Mouse (Mus musculus): ENCODE measurements around the gene Gm20388. TPM values are rescaled to one million over a fixed set of nuclear protein-coding genes. Genes with fewer than 3 reads are reported as not detected.

Gene Gm20388
- polyA plus RNA-seq, 1 experiment, result 0.36 TPM

DNA sequence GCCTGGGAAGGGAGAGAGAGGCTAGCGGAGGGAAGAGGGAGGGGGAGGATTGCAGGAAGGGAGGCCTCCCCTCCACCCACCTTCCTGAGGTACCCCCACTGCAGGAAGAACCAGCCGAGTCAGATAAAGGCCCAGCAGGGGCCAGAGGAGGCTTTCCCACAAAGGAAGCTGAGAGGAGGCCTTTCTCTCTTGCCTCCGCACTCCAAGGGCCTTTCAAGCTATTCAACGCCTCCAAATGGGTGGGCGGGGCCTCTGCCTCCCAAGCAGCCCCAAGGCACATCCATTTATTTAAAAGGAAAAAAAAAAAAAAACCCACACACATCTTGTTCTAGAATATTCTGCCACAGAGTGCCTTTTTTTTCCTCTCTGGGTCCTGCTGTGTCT is 424.2 kb downstream of the Gm20388 start:
- peaks cover 6% of the 10 kb centered on the region for H3K9me3 ChIP-seq (ENCODE audit: control insufficient read depth, low read length)
- no peak overlapping the region for H3K4me3 ChIP-seq (replicated peaks)
- H3K36me3 ChIP-seq (ENCODE audit: control insufficient read depth), result no peaks in the 10 kb centered on the region
- no peak for TF ChIP-seq GATA1 (IDR thresholded peaks at IDR 0.05; ENCODE audit: low read length)
- TF ChIP-seq TAL1 (IDR thresholded peaks at IDR 0.05; ENCODE audit: low read length), result no peak
- peaks cover 52% of the 10 kb centered on the region for H3K4me1 ChIP-seq (ENCODE audit: control insufficient read depth)
- H3K27me3 ChIP-seq (ENCODE audit: control insufficient read depth), result peaks cover 21% of the 10 kb centered on the region

DNA sequence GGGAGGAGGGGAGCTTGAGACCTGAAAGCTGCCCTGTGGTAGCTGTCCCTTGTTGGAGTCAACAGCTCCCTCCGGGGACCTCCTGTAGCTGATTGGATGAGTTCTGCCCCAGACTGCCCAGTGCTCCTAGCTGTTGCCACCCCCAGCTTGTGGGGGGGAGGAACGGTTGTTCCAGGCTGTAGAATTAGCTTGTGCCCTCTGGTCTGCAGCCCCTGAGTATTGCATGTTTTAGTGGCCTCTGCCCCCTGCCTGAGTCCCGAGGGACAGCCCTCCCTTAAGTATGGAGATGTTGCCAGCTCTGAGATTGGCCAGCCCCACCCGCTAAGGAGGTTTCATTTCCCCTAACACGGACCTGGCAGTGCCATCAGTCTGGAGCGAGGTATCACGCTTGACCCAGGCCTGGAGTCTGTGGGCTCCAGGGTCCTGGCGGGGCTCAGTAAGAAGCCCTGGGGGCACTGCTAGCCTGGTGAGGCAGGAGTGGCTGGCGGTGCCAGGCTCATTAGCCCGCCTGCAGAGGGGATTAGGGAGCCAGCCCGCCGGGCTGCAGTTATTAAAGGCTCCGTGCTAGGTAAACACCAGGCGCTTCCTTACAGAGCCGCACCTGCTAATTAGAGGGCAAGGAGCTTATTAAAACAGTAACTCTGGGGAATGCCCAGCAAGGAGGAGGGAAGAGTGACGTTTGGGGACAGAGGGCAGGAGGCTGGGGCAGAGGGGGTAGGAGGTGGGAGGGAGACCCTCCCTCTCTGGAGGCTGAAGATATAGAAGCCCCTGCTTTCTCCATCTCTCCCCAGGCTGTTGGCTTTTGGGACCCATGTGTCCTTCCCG is 424.8 kb downstream of the Gm20388 start:
- Histone ChIP-seq H3K27me3 (ENCODE audit: control insufficient read depth) (peaks cover 21% of the 10 kb centered on the region), H3K36me3 (ENCODE audit: control insufficient read depth) (no peaks in the 10 kb centered on the region), H3K9me3 (ENCODE audit: control insufficient read depth, low read length) (peaks cover 6% of the 10 kb centered on the region), H3K4me1 (ENCODE audit: control insufficient read depth) (peaks cover 52% of the 10 kb centered on the region), H3K4me3 (replicated peaks) (peak overlapping the region; percentile 44)
- no peak for TF ChIP-seq GATA1 (IDR thresholded peaks at IDR 0.05; ENCODE audit: low read length)
- TF ChIP-seq TAL1 (IDR thresholded peaks at IDR 0.05; ENCODE audit: low read length), result no peak

DNA sequence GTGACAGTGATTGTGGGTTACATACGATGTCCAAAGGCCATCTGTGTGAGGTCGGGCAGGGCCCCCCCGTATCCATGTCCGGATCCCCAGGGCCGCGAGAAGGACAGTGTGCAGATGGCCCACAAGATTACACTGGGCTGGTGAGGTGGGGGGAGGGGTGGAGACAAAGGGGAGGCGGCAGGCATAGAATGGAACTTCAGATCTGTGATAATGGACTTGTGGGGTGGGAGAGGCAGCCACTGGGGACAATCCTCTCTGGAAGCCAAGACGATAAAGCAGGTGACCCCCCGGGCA is 425.4 kb downstream of the Gm20388 start:
- Histone ChIP-seq H3K36me3 (ENCODE audit: control insufficient read depth) (no peaks in the 10 kb centered on the region), H3K4me1 (ENCODE audit: control insufficient read depth) (peaks cover 54% of the 10 kb centered on the region), H3K9me3 (ENCODE audit: control insufficient read depth, low read length) (peaks cover 6% of the 10 kb centered on the region), H3K4me3 (replicated peaks) (peak overlapping the region; percentile 44), H3K27me3 (ENCODE audit: control insufficient read depth) (peaks cover 21% of the 10 kb centered on the region)
- no peak for TF ChIP-seq GATA1 (IDR thresholded peaks at IDR 0.05; ENCODE audit: low read length)
- no peak for TF ChIP-seq TAL1 (IDR thresholded peaks at IDR 0.05; ENCODE audit: low read length)

DNA sequence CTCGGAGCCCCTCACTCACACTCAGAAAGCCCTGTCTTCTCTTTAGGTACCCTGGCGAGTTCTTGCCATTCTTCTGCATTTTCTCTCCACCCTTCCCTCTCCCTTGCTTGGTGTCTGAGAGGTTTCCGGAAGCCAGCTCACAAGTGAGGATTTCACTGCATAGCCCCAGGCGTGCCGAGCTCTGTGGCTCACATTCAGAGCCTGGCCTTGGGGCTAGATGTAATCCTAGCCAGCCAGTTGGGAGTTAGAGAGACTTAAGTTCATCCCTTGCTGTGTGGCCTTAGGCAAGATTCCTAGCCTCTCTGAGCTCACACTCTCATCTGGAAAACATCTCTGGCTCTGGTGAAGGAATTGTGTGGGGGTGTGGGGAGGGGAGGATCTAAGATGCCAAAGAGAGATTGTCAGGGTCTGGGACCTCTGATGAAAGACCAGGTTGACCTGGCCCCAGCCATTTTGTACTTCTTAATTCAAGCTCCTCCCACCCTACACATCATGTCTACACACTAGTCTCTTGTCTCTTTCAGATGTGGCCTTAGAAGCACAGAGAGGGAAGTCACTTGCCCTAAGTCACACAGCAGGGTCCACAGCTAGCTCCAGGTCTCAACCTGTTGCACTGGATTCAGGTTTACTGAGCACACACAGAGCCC is 426.4 kb downstream of the Gm20388 start:
- peaks cover 6% of the 10 kb centered on the region for H3K9me3 ChIP-seq (ENCODE audit: control insufficient read depth, low read length)
- TF ChIP-seq GATA1 (IDR thresholded peaks at IDR 0.05; ENCODE audit: low read length) (no peak), TAL1 (IDR thresholded peaks at IDR 0.05; ENCODE audit: low read length) (no peak)
- H3K27me3 ChIP-seq (ENCODE audit: control insufficient read depth), result peaks cover 21% of the 10 kb centered on the region
- peaks cover 55% of the 10 kb centered on the region for H3K4me1 ChIP-seq (ENCODE audit: control insufficient read depth)
- H3K4me3 ChIP-seq (replicated peaks), result no peak overlapping the region
- H3K36me3 ChIP-seq (ENCODE audit: control insufficient read depth), result no peaks in the 10 kb centered on the region

DNA sequence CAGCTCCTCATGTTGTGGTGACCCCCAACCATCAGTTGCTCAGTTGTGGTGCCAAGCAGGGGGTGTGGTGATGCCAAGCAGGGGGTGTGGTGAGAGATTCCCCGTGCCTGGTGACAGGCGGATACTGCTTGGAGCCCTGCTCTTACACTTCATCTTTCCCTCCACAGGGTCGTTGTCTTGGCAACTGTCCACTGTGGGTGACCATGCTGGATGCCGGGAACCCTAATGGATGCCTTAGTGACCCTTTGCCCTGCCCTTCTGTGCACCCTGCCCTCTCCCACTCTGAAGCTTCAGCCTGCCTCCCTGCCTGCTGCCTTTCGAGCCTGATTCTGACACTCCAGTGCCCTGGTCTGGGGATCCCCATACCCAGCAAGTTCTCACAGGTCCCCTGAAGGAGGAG is 427.0 kb downstream of the Gm20388 start:
- no peak for TF ChIP-seq TAL1 (IDR thresholded peaks at IDR 0.05; ENCODE audit: low read length)
- TF ChIP-seq GATA1 (IDR thresholded peaks at IDR 0.05; ENCODE audit: low read length), result no peak
- Histone ChIP-seq H3K4me1 (ENCODE audit: control insufficient read depth) (peaks cover 56% of the 10 kb centered on the region), H3K27me3 (ENCODE audit: control insufficient read depth) (peaks cover 21% of the 10 kb centered on the region), H3K36me3 (ENCODE audit: control insufficient read depth) (no peaks in the 10 kb centered on the region), H3K9me3 (ENCODE audit: control insufficient read depth, low read length) (peaks cover 6% of the 10 kb centered on the region), H3K4me3 (replicated peaks) (no peak overlapping the region)

DNA sequence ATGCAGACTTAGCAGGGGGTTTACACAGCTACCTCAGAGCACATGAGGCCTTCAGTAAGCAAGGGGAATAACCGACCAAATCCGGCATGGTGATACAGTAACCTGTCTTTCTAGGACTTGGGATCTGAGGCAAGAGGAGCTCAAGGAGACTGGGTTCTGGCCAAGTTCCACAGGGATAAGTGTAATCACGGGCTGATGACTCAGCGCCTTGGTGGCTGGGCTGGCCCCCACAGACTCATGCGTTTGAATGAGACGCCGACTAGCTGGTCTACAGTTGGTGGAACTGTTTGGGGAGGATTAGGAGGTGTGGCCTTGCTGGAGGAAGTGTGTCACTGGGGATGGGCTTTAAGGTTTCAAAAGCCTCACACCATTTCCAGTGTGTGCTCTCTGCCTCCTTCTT is 428.0 kb downstream of the Gm20388 start:
- TF ChIP-seq GATA1 (IDR thresholded peaks at IDR 0.05; ENCODE audit: low read length) (no peak), TAL1 (IDR thresholded peaks at IDR 0.05; ENCODE audit: low read length) (no peak)
- Histone ChIP-seq H3K36me3 (ENCODE audit: control insufficient read depth) (no peaks in the 10 kb centered on the region), H3K4me3 (replicated peaks) (no peak overlapping the region), H3K9me3 (ENCODE audit: control insufficient read depth, low read length) (peaks cover 6% of the 10 kb centered on the region), H3K27me3 (ENCODE audit: control insufficient read depth) (peaks cover 21% of the 10 kb centered on the region), H3K4me1 (ENCODE audit: control insufficient read depth) (peaks cover 58% of the 10 kb centered on the region)

DNA sequence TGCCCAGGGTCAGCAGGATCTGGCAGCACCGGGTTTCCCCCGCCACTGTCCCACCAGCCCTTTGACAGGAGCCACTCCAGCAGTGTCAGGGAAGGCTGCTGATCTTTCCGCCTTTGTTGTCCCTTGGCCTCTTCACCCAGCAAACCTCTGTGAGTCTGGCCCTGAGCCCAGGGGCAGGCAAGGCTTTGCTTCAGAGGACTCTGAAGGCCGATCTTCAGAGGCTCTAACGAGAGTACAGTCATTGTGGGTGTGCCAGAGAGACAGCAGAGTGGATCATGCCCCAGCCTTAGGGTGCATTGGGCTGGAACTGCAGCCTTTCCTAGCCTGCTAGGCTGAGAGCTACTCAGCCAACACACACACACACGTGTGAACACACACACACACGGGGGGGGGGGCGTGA is 429.1 kb downstream of the Gm20388 start:
- H3K9me3 ChIP-seq (ENCODE audit: control insufficient read depth, low read length), result peaks cover 6% of the 10 kb centered on the region
- peaks cover 19% of the 10 kb centered on the region for H3K27me3 ChIP-seq (ENCODE audit: control insufficient read depth)
- peaks cover 59% of the 10 kb centered on the region for H3K4me1 ChIP-seq (ENCODE audit: control insufficient read depth)
- no peak overlapping the region for H3K4me3 ChIP-seq (replicated peaks)
- H3K36me3 ChIP-seq (ENCODE audit: control insufficient read depth), result no peaks in the 10 kb centered on the region
- TF ChIP-seq TAL1 (IDR thresholded peaks at IDR 0.05; ENCODE audit: low read length) (no peak), GATA1 (IDR thresholded peaks at IDR 0.05; ENCODE audit: low read length) (no peak)

DNA sequence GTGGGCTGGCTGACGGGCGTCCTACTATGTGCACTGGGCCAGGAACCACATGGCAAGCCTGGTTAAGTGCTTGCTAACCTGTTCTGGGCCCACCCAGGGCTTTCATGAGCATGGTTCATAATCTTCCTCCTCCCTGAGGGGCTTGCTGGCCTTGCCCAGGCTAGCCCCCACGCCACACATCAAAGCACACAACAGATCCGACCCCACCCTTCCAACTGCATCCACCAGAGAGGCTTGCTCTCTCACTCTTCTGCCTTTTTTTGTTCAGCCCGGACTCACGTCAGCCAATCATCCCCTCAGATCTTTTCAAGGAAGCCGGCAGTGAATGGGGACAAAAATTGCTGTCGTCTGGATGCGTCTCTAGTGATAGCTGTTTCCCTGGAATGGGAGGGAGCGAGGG is 430.5 kb downstream of the Gm20388 start:
- Histone ChIP-seq H3K4me3 (replicated peaks) (no peak overlapping the region), H3K4me1 (ENCODE audit: control insufficient read depth) (peaks cover 45% of the 10 kb centered on the region), H3K36me3 (ENCODE audit: control insufficient read depth) (no peaks in the 10 kb centered on the region), H3K27me3 (ENCODE audit: control insufficient read depth) (peaks cover 12% of the 10 kb centered on the region), H3K9me3 (ENCODE audit: control insufficient read depth, low read length) (peaks cover 13% of the 10 kb centered on the region)
- TF ChIP-seq TAL1 (IDR thresholded peaks at IDR 0.05; ENCODE audit: low read length) (no peak), GATA1 (IDR thresholded peaks at IDR 0.05; ENCODE audit: low read length) (no peak)

DNA sequence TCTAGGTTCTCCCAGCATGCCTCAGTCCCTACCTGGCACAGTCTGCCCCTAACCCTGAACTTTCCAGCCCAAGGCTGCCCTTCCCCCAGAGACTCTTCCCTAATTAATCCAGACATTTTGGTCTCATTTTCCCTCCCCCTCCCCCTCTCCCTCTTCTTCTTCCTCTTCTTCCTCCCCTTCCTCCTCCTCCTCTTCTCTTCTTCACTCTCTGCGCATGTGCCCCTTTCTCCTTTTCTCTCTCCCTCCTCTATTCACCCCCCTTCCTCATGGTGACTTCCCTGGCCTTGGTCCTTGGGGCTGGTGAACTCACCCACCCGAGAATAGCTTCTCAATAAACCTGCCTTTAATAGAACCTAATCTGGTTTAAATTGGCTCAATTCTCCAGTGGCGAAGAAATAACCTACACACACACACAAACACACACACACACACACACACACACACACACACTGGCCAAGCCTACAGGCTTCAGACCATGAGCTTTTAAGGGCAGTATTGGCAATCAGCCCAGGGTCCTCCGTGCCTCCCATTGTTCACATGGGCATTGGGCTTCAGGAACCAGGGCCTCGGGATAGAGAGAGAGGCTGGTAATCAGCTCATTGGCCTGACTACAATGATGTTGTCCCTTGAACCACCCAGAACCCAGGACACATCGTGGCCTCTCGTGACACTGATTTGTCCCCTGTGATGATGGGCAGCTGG is 432.4 kb downstream of the Gm20388 start:
- H3K4me3 ChIP-seq (replicated peaks), result no peak overlapping the region

More for the DNA sequence above, 432.4 kb downstream of the Gm20388 start:
- H3K9me3 ChIP-seq (ENCODE audit: control insufficient read depth, low read length), result peaks cover 13% of the 10 kb centered on the region
- peaks cover 29% of the 10 kb centered on the region for H3K4me1 ChIP-seq (ENCODE audit: control insufficient read depth)
- TF ChIP-seq GATA1 (IDR thresholded peaks at IDR 0.05; ENCODE audit: low read length) (no peak), TAL1 (IDR thresholded peaks at IDR 0.05; ENCODE audit: low read length) (no peak)
- peaks cover 6% of the 10 kb centered on the region; the same call in 1 of the 2 replicates for H3K27me3 ChIP-seq (ENCODE audit: control insufficient read depth)
- H3K36me3 ChIP-seq (ENCODE audit: control insufficient read depth), result no peaks in the 10 kb centered on the region

Measured in erythroblast, embryonic 14.5 days (primary cell).